Mouse (Mus musculus) inflammation-experienced regulatory T-cells, adult 6 months (primary cell): ENCODE measurements around the gene Baiap2l1. TPM values are rescaled to one million over a fixed set of nuclear protein-coding genes. Genes with fewer than 3 reads are reported as not detected.
A peak's percentile ranks its signal among the peaks of the same experiment; 100 is the strongest.

Experiments used
- ATAC-seq: one replicate; pipeline ENCODE4 v1.8.0; 2017
- polyA plus RNA-seq, 3 experiments: library from polyadenylated mRNA; unstranded; fragments of 100-300 nt; shearing (Covaris generic); gene quantifications; one replicate each; pipeline ENCODE4 v1.2.1; 2017

Gene Baiap2l1
- polyA plus RNA-seq, 3 experiments from 2014 or later: 0.43 to 1.2 (median 0.67) TPM

GRCm38 (mm10) chr5:144223503-144223862 is 134.4 kb downstream of the Baiap2l1 start, which contains the start of gene Tecpr1:
Gene Tecpr1 (minus strand): TSS chr5:144223615.
- ATAC-seq: peak; percentile 82

DNA sequence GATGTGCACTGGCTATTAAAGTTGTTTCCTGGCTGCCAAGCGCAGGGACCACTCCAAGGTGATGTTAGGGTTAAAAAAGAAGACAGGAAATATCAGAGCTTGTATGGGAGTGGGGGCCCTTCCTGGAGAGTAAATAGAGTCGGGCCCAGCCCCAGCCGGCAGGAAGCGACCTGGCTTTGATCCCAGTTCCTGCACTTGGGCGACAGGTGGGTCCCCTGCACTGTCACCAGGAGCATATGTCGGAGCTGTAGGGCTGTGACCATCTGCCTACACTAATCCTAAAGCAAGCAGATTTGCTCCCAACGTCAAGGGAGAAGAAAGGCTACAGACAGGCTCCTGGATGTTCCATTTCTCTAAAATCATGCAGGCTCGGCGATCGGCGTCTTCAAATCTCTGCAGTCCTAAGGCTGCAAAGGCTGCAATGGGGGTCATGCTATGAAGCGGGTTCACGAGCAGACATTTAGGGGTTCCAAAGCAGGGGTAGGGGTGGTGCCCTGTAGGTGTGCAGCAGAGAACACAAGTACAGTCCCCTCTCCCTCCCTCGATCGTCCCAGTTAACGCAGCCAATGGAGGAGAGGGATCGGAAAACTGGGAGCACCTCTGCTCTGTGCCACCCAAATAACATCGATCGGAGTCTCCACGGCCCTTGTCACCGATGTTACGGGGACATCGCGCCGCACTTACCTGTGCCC is 135.0 kb downstream of the Baiap2l1 start:
- peak; percentile 42 for ATAC-seq

GRCm38 (mm10) chr5:144221305-144221704 is 136.6 kb downstream of the Baiap2l1 start:
- ATAC-seq: peak; percentile 68

- no peak for ATAC-seq
These were observed 138.0 kb downstream of the Baiap2l1 start for GRCm38 (mm10) chr5:144219936-144220335.

DNA sequence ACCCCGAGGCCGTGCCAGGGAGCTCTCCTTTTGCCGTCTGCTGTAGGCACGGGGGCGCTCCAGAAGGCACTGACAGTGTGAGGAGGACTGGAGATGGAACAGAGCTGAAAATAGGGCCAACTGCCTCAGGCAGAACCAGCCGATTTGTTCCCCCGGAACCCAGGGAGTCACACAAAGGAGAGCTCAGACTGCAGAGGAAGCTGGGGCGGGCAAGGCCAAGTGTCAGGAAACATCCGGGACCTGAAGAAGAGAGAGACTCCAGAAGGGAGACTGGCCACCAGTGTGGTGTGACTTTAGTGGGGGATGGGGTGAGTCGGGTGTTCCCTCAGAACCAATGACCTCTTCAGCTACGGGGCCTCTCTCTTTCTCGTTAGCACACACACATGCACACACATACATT is 138.6 kb downstream of the Baiap2l1 start:
- no peak for ATAC-seq

- ATAC-seq: no peak
These were observed 139.9 kb downstream of the Baiap2l1 start for GRCm38 (mm10) chr5:144218061-144218460.

GRCm38 (mm10) chr5:144215992-144216391 is 141.9 kb downstream of the Baiap2l1 start:
- peak; percentile 49 for ATAC-seq

Other genes with a start within 250 kb of the Baiap2l1 start
- under 1 TPM in 2 of 3 experiments, not detected in 1; 0.21 to 0.26 TPM for gene Bhlha15, start 167.8 kb downstream of the Baiap2l1 start, polyA plus RNA-seq
- gene Tecpr1, start 134.5 kb downstream of the Baiap2l1 start, polyA plus RNA-seq: 10 to 100 TPM; 74.3 to 93.5 (median 81.1) TPM
- gene Bri3, start 113.7 kb downstream of the Baiap2l1 start, polyA plus RNA-seq: 1 to 10 TPM; 2.0 to 5.2 (median 3.2) TPM
- gene Nptx2, start 187.8 kb upstream of the Baiap2l1 start, polyA plus RNA-seq: not detected